Mouse (Mus musculus): ENCODE data around the gene Nrgn. TPM values are rescaled to one million over a fixed set of nuclear protein-coding genes. Genes with fewer than 3 reads are reported as not detected.

Gene Nrgn
- 2.5 and 2.9 TPM in 2 replicates for polyA plus RNA-seq (2014; fragmentation: Nextera tagmentation; extraction: Ambion mirVana)

DNA sequence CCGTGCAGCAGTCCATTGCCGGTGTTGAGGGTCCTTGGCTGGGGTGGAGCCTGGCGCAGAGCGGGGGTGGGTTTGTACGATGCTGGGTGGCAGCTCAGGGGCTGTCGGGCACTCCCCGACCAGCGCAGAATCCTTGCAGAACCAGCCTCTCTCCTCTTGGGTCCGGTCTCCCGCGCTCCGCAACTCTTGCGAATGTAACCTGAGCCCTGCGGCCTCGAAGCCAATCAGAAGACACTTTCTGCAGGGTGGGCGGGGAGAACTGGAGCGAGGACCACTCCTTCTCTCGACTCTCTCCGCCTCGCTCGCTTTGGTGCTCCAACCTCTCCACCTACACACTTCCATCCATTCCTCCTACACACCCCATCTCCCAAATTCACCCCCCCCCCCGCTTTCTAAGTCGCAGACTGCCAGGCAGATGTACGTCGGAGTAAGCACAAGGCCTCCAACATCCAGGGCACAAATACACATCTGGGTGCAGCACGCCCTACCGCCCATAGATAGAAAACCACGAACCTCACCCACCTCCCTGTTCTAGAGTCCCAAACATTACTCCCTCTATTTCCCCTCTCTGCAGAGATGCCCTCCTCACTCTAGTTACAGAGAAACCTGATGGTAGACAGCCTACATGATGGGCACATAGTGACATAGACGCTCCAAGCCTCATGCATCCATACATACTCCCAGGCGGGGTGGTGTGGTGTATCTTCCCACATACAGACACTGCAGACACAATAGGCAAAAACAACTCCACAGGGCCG lies at the start of gene Nrgn:
Nrgn (minus strand) TSS at position 369 of the 758 bp plus-strand sequence.
- H3K27me3 ChIP-seq (ENCODE audit: control insufficient read depth, insufficient read depth, low read length): peaks cover 49% of the 10 kb centered on the region
- WGBS: 5% methylated on average over 31 of the region's 31 CpGs
- peak; percentile 94 for ATAC-seq (ENCODE audit: low FRiP score)

DNA sequence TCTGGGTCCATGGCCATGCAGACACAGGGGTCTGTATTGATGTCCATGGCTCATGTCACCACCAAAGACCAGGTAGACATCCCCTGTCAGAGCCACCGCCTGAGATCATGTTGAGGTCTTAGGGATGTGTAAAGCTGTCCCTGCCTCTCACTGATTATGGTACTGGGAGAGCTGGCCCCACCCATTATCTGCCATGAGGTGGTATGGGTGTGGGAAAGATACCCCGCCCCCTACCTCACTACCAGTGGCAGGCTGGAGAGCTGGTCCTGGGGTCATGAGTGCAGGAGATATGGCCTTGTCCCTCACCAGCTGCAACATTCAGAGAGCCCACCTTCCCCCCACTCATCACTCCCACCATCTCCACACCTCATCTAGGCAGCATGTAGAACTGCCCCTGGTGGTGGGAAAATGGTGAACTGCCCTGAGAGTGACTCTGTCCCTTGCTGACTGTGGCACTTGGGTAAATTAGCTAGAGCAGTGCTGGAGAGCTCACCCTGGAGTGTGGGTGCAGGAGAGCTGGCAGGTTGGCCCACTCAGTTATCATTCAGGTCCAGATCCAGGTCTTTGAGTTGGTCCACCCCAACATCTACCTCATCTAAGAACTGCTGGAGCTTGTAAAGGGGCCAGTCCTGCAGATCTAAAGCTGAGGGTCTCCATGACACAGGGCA lies 48.0 kb upstream of the Nrgn start:
- no peak overlapping the region for H3K4me3 ChIP-seq (ENCODE audit: low read depth, low read length)
- DNase-seq (ENCODE audit: low spot score, missing footprints) (no peak), ATAC-seq (ENCODE audit: low FRiP score) (no peak; the same call in 1 of the 2 replicates)
- H3K9ac ChIP-seq (ENCODE audit: low read length): no peak overlapping the region
- H3K27me3 ChIP-seq (ENCODE audit: control insufficient read depth, insufficient read depth, low read length): no peaks in the 10 kb centered on the region
- H3K9me3 ChIP-seq (ENCODE audit: control insufficient read depth, low read length): no peaks in the 10 kb centered on the region
- no peaks in the 10 kb centered on the region for H3K36me3 ChIP-seq (ENCODE audit: control insufficient read depth, insufficient read depth, low read length)
- no peak overlapping the region for H3K4me2 ChIP-seq
- no peak overlapping the region for H3K27ac ChIP-seq (ENCODE audit: low read depth, low read length)
- WGBS: 88% methylated on average over 2 of the region's 2 CpGs
- H3K4me1 ChIP-seq (ENCODE audit: control insufficient read depth, insufficient read depth, low read length): no peaks in the 10 kb centered on the region

More for the DNA sequence above, at the start of gene Nrgn:
- DNase-seq (ENCODE audit: low spot score, missing footprints): peak; percentile 96
- peak within 1 kb of the TSS; percentile 41 for H3K9ac ChIP-seq (ENCODE audit: low read length)
- peaks cover 5% of the 10 kb centered on the region; the same call in 1 of the 2 replicates for H3K4me1 ChIP-seq (ENCODE audit: control insufficient read depth, insufficient read depth, low read length)
- H3K27ac ChIP-seq (ENCODE audit: low read depth, low read length): no peak within 1 kb of the TSS
- H3K9me3 ChIP-seq (ENCODE audit: control insufficient read depth, low read length): no peaks in the 10 kb centered on the region
- no peaks in the 10 kb centered on the region for H3K36me3 ChIP-seq (ENCODE audit: control insufficient read depth, insufficient read depth, low read length)
- peak within 1 kb of the TSS; percentile 33 for H3K4me3 ChIP-seq (ENCODE audit: low read depth, low read length)
- H3K4me2 ChIP-seq: peak within 1 kb of the TSS; percentile 67

- no peaks in the 10 kb centered on the region for H3K4me1 ChIP-seq (ENCODE audit: control insufficient read depth, insufficient read depth, low read length)
- H3K27ac ChIP-seq (ENCODE audit: low read depth, low read length): no peak overlapping the region
- no peak overlapping the region for H3K4me2 ChIP-seq
- no peak overlapping the region for H3K4me3 ChIP-seq (ENCODE audit: low read depth, low read length)
- no peaks in the 10 kb centered on the region for H3K9me3 ChIP-seq (ENCODE audit: control insufficient read depth, low read length)
- 95% methylated on average over 2 of the region's 2 CpGs for WGBS
- DNase-seq (ENCODE audit: low spot score, missing footprints) (no peak), ATAC-seq (ENCODE audit: low FRiP score) (no peak)
- no peak overlapping the region for H3K9ac ChIP-seq (ENCODE audit: low read length)
- H3K27me3 ChIP-seq (ENCODE audit: control insufficient read depth, insufficient read depth, low read length): no peaks in the 10 kb centered on the region
- no peaks in the 10 kb centered on the region for H3K36me3 ChIP-seq (ENCODE audit: control insufficient read depth, insufficient read depth, low read length)
Observed at GRCm38 (mm10) chr9:37598637-37599036, 45.9 kb upstream of the Nrgn start.

DNA sequence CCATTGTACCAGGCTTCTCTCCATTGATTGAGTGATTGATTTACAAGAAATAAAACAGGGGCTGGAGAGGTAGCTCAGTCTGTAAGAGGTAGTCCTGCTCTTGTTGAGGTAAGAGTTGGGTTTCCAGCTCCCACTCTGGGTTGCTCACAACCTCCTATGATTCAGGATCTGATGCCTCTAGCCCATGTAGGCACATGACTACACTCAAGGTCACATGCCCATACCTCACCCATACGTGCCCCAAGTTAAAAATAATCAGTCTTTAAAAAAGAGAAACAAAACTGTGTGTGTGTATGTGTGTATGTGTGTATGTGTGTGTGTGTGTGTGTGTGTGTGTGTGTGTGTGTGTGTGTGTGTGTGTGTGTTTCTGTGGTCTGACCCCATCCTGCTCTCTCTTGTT lies 42.9 kb upstream of the Nrgn start:
- ATAC-seq (ENCODE audit: low FRiP score): no peak
- H3K9me3 ChIP-seq (ENCODE audit: control insufficient read depth, low read length): no peaks in the 10 kb centered on the region
- no peak for DNase-seq (ENCODE audit: low spot score, missing footprints)

DNA sequence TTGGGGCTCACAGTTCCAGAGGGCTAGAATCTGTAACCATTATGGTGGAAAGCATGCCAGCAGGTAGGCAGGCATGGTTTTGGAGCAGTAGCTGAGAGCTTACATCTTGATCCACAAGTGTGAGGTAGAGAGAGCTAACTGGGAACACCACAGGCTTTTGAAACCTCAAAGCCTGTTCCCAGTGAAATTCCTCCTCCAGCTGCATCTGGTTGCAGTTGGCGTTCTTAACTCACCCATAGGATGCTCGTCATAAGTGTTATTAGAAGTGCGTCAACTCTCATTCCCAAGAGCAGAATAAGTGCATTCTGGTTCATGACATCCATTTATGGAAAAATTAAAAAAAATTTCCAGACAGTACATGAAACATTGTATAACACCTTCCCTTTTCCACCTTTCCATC lies 41.0 kb upstream of the Nrgn start:
- WGBS: 96% methylated on average over 3 of the region's 3 CpGs
- H3K4me3 ChIP-seq (ENCODE audit: low read depth, low read length): no peak overlapping the region
- no peaks in the 10 kb centered on the region for H3K36me3 ChIP-seq (ENCODE audit: control insufficient read depth, insufficient read depth, low read length)
- no peak overlapping the region for H3K9ac ChIP-seq (ENCODE audit: low read length)
- no peaks in the 10 kb centered on the region for H3K4me1 ChIP-seq (ENCODE audit: control insufficient read depth, insufficient read depth, low read length)
- ATAC-seq (ENCODE audit: low FRiP score) (no peak), DNase-seq (ENCODE audit: low spot score, missing footprints) (no peak)
- no peak overlapping the region for H3K4me2 ChIP-seq
- H3K9me3 ChIP-seq (ENCODE audit: control insufficient read depth, low read length): no peaks in the 10 kb centered on the region
- no peaks in the 10 kb centered on the region for H3K27me3 ChIP-seq (ENCODE audit: control insufficient read depth, insufficient read depth, low read length)
- H3K27ac ChIP-seq (ENCODE audit: low read depth, low read length): no peak overlapping the region

More for the DNA sequence above, 42.9 kb upstream of the Nrgn start:
- Histone ChIP-seq H3K36me3 (ENCODE audit: control insufficient read depth, insufficient read depth, low read length) (no peaks in the 10 kb centered on the region), H3K27me3 (ENCODE audit: control insufficient read depth, insufficient read depth, low read length) (no peaks in the 10 kb centered on the region), H3K9ac (ENCODE audit: low read length) (no peak overlapping the region), H3K4me3 (ENCODE audit: low read depth, low read length) (no peak overlapping the region), H3K27ac (ENCODE audit: low read depth, low read length) (no peak overlapping the region), H3K4me1 (ENCODE audit: control insufficient read depth, insufficient read depth, low read length) (no peaks in the 10 kb centered on the region), H3K4me2 (no peak overlapping the region)
- 67% methylated on average over 1 of the region's 1 CpGs for WGBS

DNA sequence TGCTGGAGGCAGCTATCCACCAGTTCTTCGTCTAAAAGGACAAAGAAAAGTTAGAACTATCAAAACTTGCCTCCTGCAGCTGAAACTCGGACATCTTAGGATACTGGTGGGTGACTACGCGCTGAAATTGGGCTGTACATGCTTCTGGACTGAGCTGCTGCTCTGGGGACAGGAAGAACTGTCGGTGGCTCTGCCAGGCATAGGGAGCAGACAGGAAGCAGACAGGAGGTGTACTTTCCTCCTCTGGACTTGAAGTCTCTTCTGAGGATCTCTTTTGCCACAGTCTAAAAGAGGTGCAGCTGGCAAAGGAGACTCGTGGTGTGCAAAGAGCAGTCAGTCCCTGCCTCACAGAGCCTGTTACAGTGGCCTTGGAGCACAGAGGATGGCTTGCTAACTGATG lies 39.9 kb upstream of the Nrgn start:
- Histone ChIP-seq H3K9ac (ENCODE audit: low read length) (no peak overlapping the region), H3K4me1 (ENCODE audit: control insufficient read depth, insufficient read depth, low read length) (no peaks in the 10 kb centered on the region), H3K27me3 (ENCODE audit: control insufficient read depth, insufficient read depth, low read length) (no peaks in the 10 kb centered on the region), H3K27ac (ENCODE audit: low read depth, low read length) (no peak overlapping the region), H3K4me2 (no peak overlapping the region), H3K4me3 (ENCODE audit: low read depth, low read length) (no peak overlapping the region), H3K36me3 (ENCODE audit: control insufficient read depth, insufficient read depth, low read length) (no peaks in the 10 kb centered on the region), H3K9me3 (ENCODE audit: control insufficient read depth, low read length) (no peaks in the 10 kb centered on the region)
- no peak for DNase-seq (ENCODE audit: low spot score, missing footprints)
- WGBS: 60% methylated on average over 6 of the region's 6 CpGs
- ATAC-seq (ENCODE audit: low FRiP score): no peak

DNA sequence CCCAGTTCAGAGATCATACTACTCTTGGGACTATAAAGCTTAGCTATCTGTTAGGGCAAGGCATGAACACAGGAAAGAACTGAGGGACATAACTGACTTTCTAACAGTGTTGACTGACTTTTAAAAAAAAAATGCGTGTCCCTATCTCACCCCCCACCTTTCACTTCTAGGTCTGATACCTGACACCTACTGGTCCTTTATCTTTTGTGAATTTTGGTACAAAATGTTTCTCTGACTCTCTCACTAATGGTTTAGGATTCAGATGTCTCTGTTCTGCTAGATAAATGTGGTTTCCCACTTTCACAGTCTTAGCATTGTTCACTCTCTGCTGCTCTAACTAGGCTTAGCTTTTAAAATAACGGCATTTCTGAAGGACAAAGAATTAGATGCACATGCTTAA lies 39.3 kb upstream of the Nrgn start:
- Histone ChIP-seq H3K4me3 (ENCODE audit: low read depth, low read length) (no peak overlapping the region), H3K36me3 (ENCODE audit: control insufficient read depth, insufficient read depth, low read length) (no peaks in the 10 kb centered on the region), H3K27ac (ENCODE audit: low read depth, low read length) (no peak overlapping the region), H3K4me1 (ENCODE audit: control insufficient read depth, insufficient read depth, low read length) (no peaks in the 10 kb centered on the region), H3K9ac (ENCODE audit: low read length) (no peak overlapping the region), H3K9me3 (ENCODE audit: control insufficient read depth, low read length) (no peaks in the 10 kb centered on the region), H3K27me3 (ENCODE audit: control insufficient read depth, insufficient read depth, low read length) (no peaks in the 10 kb centered on the region), H3K4me2 (no peak overlapping the region)
- DNase-seq (ENCODE audit: low spot score, missing footprints) (no peak), ATAC-seq (ENCODE audit: low FRiP score) (no peak)
- WGBS: 82% methylated on average over 2 of the region's 2 CpGs

DNA sequence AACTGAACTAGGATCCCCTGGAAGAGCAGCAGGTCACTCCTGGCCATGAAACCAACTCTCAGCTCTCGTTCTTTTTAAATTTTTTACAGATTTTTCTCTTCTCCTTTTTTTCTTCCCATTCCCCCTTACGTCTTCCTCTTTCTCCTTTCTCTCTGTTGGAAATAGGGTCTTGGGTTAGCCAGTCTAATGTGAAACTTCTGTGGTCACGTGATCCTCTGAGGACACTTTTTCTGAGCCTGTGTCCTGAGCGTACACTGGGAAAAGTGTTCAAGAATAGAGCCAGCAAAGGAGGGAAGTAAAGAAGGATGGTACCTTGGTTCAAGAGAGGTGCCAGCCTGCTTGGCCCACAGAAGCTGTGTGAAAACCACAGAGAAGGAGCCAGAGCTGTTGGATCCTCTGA lies 37.7 kb upstream of the Nrgn start:
- H3K27me3 ChIP-seq (ENCODE audit: control insufficient read depth, insufficient read depth, low read length): no peaks in the 10 kb centered on the region
- 80% methylated on average over 4 of the region's 4 CpGs for WGBS
- no peaks in the 10 kb centered on the region for H3K9me3 ChIP-seq (ENCODE audit: control insufficient read depth, low read length)
- H3K4me2 ChIP-seq: no peak overlapping the region
- ATAC-seq (ENCODE audit: low FRiP score) (no peak), DNase-seq (ENCODE audit: low spot score, missing footprints) (no peak)
- H3K4me3 ChIP-seq (ENCODE audit: low read depth, low read length): no peak overlapping the region
- H3K4me1 ChIP-seq (ENCODE audit: control insufficient read depth, insufficient read depth, low read length): no peaks in the 10 kb centered on the region
- no peak overlapping the region for H3K27ac ChIP-seq (ENCODE audit: low read depth, low read length)
- H3K9ac ChIP-seq (ENCODE audit: low read length): no peak overlapping the region
- H3K36me3 ChIP-seq (ENCODE audit: control insufficient read depth, insufficient read depth, low read length): no peaks in the 10 kb centered on the region

DNA sequence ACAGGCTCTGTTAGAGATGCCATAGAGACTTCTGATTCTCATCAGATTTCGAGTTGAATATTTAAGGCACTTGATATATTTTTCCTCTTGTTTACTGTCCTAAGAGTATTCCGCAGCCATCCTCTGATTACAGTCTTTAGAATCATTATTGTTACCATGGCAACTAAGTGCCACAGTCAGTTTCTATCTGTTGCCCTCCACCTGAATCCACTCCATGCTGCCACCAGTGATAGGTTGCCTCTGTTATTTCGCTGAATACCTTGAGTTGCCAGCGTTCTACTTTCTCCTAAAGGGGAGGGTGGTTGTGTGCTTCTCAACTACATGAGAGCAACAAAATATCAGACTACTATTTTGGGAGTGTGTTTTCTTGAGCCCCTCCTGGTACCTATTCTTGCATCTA lies 34.0 kb upstream of the Nrgn start:
- no peak for DNase-seq (ENCODE audit: low spot score, missing footprints)
- Histone ChIP-seq H3K9ac (ENCODE audit: low read length) (no peak overlapping the region), H3K27me3 (ENCODE audit: control insufficient read depth, insufficient read depth, low read length) (no peaks in the 10 kb centered on the region), H3K4me1 (ENCODE audit: control insufficient read depth, insufficient read depth, low read length) (no peaks in the 10 kb centered on the region), H3K27ac (ENCODE audit: low read depth, low read length) (no peak overlapping the region), H3K9me3 (ENCODE audit: control insufficient read depth, low read length) (no peaks in the 10 kb centered on the region), H3K36me3 (ENCODE audit: control insufficient read depth, insufficient read depth, low read length) (no peaks in the 10 kb centered on the region), H3K4me3 (ENCODE audit: low read depth, low read length) (no peak overlapping the region), H3K4me2 (no peak overlapping the region)
- 86% methylated on average over 4 of the region's 4 CpGs for WGBS
- no peak for ATAC-seq (ENCODE audit: low FRiP score)
